Mouse (Mus musculus) erythroblast, embryonic 14.5 days (primary cell): ENCODE measurements at regions not wholly inside any gene's neighbourhood (a gene's known extent, or its start where the extent isn't known, plus 50 kb on each side); places are given as distances from the start of the nearest gene placed in this dataset.

Experiments used
- GATA1 ChIP-seq: IDR thresholded peaks from 2 replicates; pipeline ENCODE4 v1.6.1; 2012; ENCODE audit warnings: low read length, inconsistent platforms, mixed read lengths
- TAL1 ChIP-seq: IDR thresholded peaks from 3 replicates; pipeline ENCODE4 v1.6.1; 2012; ENCODE audit warnings: low read length, inconsistent platforms, mixed read lengths

DNA sequence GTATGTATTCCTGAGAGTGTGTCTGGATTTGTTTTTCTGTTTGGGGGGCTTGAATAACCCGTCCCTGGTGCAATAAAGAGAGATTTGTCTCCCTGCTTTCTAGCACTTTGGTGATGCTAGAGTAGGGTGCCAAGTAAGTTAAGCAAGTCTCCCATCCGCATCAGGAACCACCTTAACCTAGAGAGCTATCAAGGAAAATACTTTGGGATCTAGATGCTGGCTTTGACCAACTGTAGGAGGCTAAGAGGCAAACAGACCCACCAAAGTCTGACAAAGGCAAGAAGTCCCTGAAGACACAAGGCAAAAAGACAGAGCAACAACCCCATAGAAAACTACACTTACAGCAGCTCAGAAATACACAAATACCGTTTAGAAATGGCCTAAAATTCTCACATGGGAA is 163.8 kb upstream of the Tmem161b start:
- no peak for TF ChIP-seq GATA1
- no peak for TF ChIP-seq TAL1
